Mouse (Mus musculus) megakaryocyte, embryonic 14.5 days (primary cell): Measurements from ENCODE around the gene Zfp385b.

Experiments
- FLI1 ChIP-seq: IDR thresholded peaks from 2 replicates; pipeline ENCODE4 v1.6.1; 2012; ENCODE audit warnings: low read length, inconsistent platforms, mixed read lengths
- GATA1 ChIP-seq: IDR thresholded peaks from 3 replicates; pipeline ENCODE4 v1.6.1; 2012; ENCODE audit warnings: mixed read lengths, low read length, inconsistent platforms, borderline replicate concordance

DNA sequence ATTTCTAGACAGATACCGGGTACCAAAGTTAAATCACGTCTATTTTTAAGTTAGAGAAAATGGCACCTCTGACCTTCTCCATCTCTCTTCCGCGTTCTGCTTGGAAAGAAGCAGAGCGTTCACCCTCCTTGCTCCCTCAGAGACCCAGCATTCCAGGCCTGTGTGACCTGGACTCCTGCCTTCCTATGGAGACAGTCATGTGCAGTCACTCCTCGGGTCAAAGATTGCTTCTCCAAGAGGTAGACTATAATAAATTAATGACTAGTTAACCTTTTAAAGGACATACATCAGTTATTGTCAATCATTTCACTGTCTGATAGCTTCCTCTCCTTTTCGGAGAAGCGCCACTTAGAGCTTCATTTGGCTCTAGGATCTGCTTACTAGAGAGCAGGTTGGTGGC is 325.7 kb downstream of the Zfp385b start:
- TF ChIP-seq GATA1: no peak
- TF ChIP-seq FLI1: no peak
